Mouse (Mus musculus): ENCODE results near the gene Tenm4. TPM values are rescaled to one million over a fixed set of nuclear protein-coding genes. Genes with fewer than 3 reads are reported as not detected.

The Tenm4 gene
- polyA plus RNA-seq, 1 experiment from 2014 or later = 31.5 TPM

DNA sequence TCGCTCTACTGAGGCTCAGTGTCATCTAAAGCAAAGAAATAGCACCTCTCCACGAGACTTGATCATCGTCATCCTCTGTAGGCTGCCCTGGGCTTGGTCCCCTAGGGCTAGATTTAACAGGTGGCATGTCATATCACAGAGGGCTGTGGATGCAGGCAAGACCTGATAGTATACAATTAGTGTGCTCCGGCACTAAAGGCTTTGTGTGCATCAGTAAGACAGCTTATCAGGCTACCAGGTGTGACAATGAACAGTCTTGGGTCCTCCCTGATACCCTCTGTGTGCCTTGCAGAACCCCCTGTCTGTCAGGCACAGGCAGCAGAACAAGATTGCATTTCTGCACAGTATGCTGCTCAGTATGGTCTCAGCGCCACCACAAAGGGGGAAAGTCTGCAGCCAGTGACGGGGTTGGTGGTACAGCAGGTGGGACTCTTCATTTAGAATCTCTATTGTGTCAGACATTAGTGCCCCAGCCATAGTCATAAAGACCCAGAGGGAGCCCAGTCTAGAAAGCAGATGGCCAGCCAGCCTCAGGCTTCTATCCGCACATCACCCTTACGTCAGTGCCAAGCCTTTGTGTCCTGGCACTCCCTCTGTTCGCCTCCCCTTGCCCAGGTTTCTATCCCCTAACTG lies 309.4 kb downstream of the Tenm4 start:
- Histone ChIP-seq H3K4me3 (no peak overlapping the region), H3K9me3 (no peaks in the 10 kb centered on the region), H3K27ac (replicated peaks) (no peak overlapping the region), H3K27me3 (replicated peaks; ENCODE audit: low read depth, poor library complexity, severe bottlenecking) (no peaks in the 10 kb centered on the region), H3K36me3 (replicated peaks) (no peaks in the 10 kb centered on the region), H3K4me1 (peaks cover 21% of the 10 kb centered on the region)
- no peak for DNase-seq (ENCODE audit: low spot score)
- WGBS = 89% methylated on average over 9 of the region's 9 CpGs

DNA sequence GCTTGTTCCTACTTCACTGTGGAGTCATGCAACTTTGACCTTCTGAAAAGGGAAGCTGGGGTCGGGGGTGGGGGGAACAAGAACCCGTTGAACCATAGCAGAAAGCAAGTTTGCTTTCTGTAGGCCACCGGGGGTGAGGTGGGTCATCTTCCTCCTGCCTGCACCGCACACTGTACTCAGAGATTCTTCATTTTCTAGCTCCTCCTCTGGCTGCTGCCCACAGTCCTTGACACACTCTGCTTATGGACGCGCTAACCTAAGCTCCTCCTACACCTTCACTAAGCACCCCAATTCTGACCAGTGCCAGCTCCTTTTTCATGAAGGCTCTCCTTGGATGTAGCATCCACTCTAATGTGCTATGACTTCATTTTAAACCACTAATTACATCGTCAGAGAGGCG lies 311.9 kb downstream of the Tenm4 start:
- no peaks in the 10 kb centered on the region for H3K36me3 ChIP-seq (replicated peaks)
- peaks cover 25% of the 10 kb centered on the region for H3K4me1 ChIP-seq
- no peak overlapping the region for H3K4me3 ChIP-seq
- WGBS = 72% methylated on average over 8 of the region's 8 CpGs
- no peaks in the 10 kb centered on the region for H3K9me3 ChIP-seq
- DNase-seq (ENCODE audit: low spot score) = no peak
- H3K27me3 ChIP-seq (replicated peaks; ENCODE audit: low read depth, poor library complexity, severe bottlenecking) = no peaks in the 10 kb centered on the region
- H3K27ac ChIP-seq (replicated peaks) = no peak overlapping the region

DNA sequence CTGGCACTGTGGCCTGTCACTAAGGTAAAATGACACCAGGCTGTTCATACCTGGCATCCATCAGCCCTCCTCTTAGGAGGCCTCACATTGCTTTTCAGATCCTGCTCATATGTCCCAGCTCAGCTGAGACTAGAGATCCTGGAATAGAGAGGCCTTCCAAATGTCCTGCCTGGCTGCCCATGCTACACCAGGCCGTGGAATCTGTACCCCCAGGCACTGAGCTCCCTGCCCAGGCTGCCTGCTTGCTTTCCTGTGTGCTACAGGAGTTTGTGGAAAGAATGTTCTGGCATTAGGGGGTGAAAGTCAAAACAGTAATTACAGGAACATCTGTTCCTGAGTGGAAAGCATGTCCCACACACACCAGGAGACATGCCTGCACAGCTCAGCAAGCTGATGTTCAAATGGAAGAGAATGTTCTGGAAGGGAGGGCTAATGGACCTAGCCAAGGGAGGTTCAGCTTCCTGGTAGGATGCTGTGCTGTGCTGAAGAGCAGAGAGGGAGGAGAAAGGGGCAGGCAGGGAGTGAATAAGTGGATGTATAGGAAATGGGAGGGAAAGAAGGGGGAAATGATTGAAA lies 313.0 kb downstream of the Tenm4 start:
- Histone ChIP-seq H3K9me3 (no peaks in the 10 kb centered on the region), H3K27me3 (replicated peaks; ENCODE audit: low read depth, poor library complexity, severe bottlenecking) (no peaks in the 10 kb centered on the region), H3K4me3 (no peak overlapping the region), H3K4me1 (peaks cover 24% of the 10 kb centered on the region), H3K36me3 (replicated peaks) (no peaks in the 10 kb centered on the region), H3K27ac (replicated peaks) (no peak overlapping the region)
- 72% methylated on average over 1 of the region's 1 CpGs for WGBS
- DNase-seq (ENCODE audit: low spot score) = no peak

DNA sequence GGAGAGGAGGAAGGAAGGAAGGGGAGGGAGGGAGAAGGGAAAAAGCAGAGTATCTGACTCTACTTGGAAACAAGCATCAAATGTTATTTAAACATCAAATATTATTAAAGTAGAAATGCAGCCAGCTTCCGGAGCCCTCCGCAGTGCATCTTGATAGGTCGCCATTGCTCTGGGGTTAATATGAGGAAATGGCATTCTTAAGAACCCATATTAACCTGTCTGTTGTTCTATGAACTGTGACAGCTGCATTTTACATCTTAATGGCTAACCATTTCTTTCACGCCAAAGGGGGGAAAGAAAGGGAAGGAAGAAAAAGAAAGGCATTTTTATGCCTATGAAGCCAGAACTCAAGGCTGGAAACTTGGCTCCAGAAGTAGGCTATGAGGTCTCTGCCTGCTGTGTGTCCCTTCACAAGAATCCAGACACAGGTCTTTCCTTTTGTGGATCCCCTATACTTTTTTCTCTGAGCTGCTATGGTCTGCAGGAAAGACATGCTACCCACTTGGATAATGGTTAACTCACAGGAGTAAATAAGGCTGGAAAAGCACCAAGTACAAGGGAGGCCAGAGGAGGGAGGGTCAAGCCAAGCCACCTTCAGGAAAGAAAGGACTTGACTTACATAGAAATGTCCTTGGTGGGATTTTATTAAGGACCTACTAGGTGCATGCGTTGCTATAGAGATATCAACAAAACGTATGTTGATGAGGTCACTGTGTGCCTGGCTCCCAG lies 318.5 kb downstream of the Tenm4 start:
- 90% methylated on average over 6 of the region's 6 CpGs for whole genome bisulfite sequencing
- no peaks in the 10 kb centered on the region for H3K36me3 ChIP-seq (replicated peaks)
- DNase-seq (ENCODE audit: low spot score) = no peak
- no peaks in the 10 kb centered on the region for H3K27me3 ChIP-seq (replicated peaks; ENCODE audit: low read depth, poor library complexity, severe bottlenecking)
- H3K27ac ChIP-seq (replicated peaks) = no peak overlapping the region
- H3K4me3 ChIP-seq = no peak overlapping the region
- peaks cover 4% of the 10 kb centered on the region; the same call in 1 of the 2 replicates for H3K4me1 ChIP-seq
- H3K9me3 ChIP-seq = no peaks in the 10 kb centered on the region

- Histone ChIP-seq H3K36me3 (replicated peaks) (no peaks in the 10 kb centered on the region), H3K4me1 (peaks cover 4% of the 10 kb centered on the region; the same call in 1 of the 2 replicates), H3K9me3 (no peaks in the 10 kb centered on the region), H3K27me3 (replicated peaks; ENCODE audit: low read depth, poor library complexity, severe bottlenecking) (no peaks in the 10 kb centered on the region), H3K4me3 (no peak overlapping the region), H3K27ac (replicated peaks) (no peak overlapping the region)
- 82% methylated on average over 2 of the region's 2 CpGs for WGBS
- no peak for DNase-seq (ENCODE audit: low spot score)
Observed at GRCm38 (mm10) chr7:96491896-96492295, 320.9 kb downstream of the Tenm4 start.

DNA sequence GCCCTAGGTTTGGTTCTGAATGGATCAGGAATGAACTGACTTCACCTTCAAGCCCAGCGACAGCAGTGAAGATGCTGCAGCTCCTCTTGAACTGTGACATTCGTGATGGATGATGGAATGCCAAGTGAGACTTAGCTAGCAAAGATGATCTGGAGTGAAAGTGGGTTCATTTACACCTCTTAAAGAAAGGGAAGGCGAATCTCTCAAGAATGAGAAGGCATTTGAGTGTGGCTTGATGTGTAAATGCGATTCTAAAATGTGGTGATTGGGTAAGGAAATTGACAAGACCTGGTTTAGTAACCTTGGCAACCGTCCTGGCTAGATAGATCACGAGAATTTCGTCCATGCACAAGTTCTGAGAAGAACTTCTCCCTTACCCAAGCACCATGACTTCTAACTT lies 321.6 kb downstream of the Tenm4 start:
- 91% methylated on average over 7 of the region's 7 CpGs for WGBS
- Histone ChIP-seq H3K4me3 (no peak overlapping the region), H3K27me3 (replicated peaks; ENCODE audit: low read depth, poor library complexity, severe bottlenecking) (no peaks in the 10 kb centered on the region), H3K4me1 (peaks cover 3% of the 10 kb centered on the region; the same call in 1 of the 2 replicates), H3K9me3 (no peaks in the 10 kb centered on the region), H3K36me3 (replicated peaks) (no peaks in the 10 kb centered on the region), H3K27ac (replicated peaks) (no peak overlapping the region)
- DNase-seq (ENCODE audit: low spot score) = no peak

GRCm38 (mm10) chr7:96494057-96494456 lies 323.0 kb downstream of the Tenm4 start:
- WGBS = 84% methylated on average over 16 of the region's 16 CpGs
- H3K27ac ChIP-seq (replicated peaks) = no peak overlapping the region
- H3K36me3 ChIP-seq (replicated peaks) = no peaks in the 10 kb centered on the region
- H3K4me3 ChIP-seq = no peak overlapping the region
- H3K4me1 ChIP-seq = no peaks in the 10 kb centered on the region
- no peaks in the 10 kb centered on the region for H3K9me3 ChIP-seq
- H3K27me3 ChIP-seq (replicated peaks; ENCODE audit: low read depth, poor library complexity, severe bottlenecking) = no peaks in the 10 kb centered on the region
- no peak for DNase-seq (ENCODE audit: low spot score)

GRCm38 (mm10) chr7:96500108-96500507 lies 329.1 kb downstream of the Tenm4 start:
- Histone ChIP-seq H3K27ac (replicated peaks) (no peak overlapping the region), H3K9me3 (no peaks in the 10 kb centered on the region), H3K4me3 (no peak overlapping the region), H3K36me3 (replicated peaks) (no peaks in the 10 kb centered on the region), H3K4me1 (peaks cover 9% of the 10 kb centered on the region; the same call in 1 of the 2 replicates), H3K27me3 (replicated peaks; ENCODE audit: low read depth, poor library complexity, severe bottlenecking) (no peaks in the 10 kb centered on the region)
- 91% methylated on average over 5 of the region's 5 CpGs for WGBS
- DNase-seq (ENCODE audit: low spot score) = no peak

DNA sequence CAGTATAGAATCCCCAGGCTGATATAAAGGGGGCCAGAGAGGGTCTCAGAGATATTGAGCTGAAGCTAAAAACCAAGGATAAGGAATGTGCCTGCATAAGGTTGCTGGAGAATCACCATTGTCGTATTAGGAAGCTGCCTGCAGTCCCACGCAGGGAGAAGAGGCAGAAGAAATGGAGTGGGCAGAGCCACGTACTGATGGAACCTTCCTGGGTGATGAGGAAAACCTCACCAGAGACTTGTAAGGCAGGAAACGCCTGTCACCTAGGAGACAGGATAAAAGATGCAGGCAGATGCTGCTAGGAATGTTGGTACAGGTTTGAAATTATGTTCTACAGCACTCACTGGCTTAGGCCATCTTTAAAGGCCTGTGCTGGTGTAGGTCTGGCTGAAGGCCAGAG lies 329.8 kb downstream of the Tenm4 start:
- H3K27me3 ChIP-seq (replicated peaks; ENCODE audit: low read depth, poor library complexity, severe bottlenecking) = no peaks in the 10 kb centered on the region
- H3K36me3 ChIP-seq (replicated peaks) = no peaks in the 10 kb centered on the region
- peaks cover 15% of the 10 kb centered on the region; the same call in 1 of the 2 replicates for H3K4me1 ChIP-seq
- no peak overlapping the region for H3K4me3 ChIP-seq
- no peak for DNase-seq (ENCODE audit: low spot score)
- no peak overlapping the region for H3K27ac ChIP-seq (replicated peaks)
- H3K9me3 ChIP-seq = no peaks in the 10 kb centered on the region
- WGBS = 88% methylated on average over 4 of the region's 4 CpGs

GRCm38 (mm10) chr7:96502321-96502973 lies 331.4 kb downstream of the Tenm4 start:
- Histone ChIP-seq H3K36me3 (replicated peaks) (no peaks in the 10 kb centered on the region), H3K27me3 (replicated peaks; ENCODE audit: low read depth, poor library complexity, severe bottlenecking) (no peaks in the 10 kb centered on the region), H3K4me3 (no peak overlapping the region), H3K9me3 (no peaks in the 10 kb centered on the region), H3K4me1 (peaks cover 15% of the 10 kb centered on the region; the same call in 1 of the 2 replicates), H3K27ac (replicated peaks) (no peak overlapping the region)
- WGBS = 76% methylated on average over 11 of the region's 11 CpGs
- no peak for DNase-seq (ENCODE audit: low spot score)

DNA sequence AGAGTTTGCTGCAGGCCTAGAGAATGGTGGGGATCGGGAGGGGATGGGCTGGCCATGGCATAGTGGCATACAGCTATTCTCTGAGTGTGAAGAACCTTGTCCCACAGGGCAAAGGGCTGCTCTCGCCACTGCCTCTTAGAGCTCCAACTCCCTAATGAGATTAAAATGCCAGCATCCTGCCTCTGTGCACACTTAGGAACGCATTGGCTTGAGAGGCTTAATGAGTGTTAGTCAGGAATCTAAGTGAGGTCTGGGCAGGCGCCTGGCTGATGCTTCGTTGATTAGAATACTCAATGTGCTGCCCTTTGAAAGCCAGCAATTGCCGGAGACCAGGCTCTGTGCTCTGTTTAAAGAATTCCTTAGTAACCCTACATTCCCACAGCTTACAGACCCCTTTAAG lies 334.5 kb downstream of the Tenm4 start:
- 69% methylated on average over 6 of the region's 6 CpGs for WGBS
- DNase-seq (ENCODE audit: low spot score) = no peak
- H3K9me3 ChIP-seq = no peaks in the 10 kb centered on the region
- no peak overlapping the region for H3K27ac ChIP-seq (replicated peaks)
- peaks cover 20% of the 10 kb centered on the region; the same call in 1 of the 2 replicates for H3K4me1 ChIP-seq
- no peaks in the 10 kb centered on the region for H3K36me3 ChIP-seq (replicated peaks)
- H3K4me3 ChIP-seq = no peak overlapping the region
- no peaks in the 10 kb centered on the region for H3K27me3 ChIP-seq (replicated peaks; ENCODE audit: low read depth, poor library complexity, severe bottlenecking)

- DNase-seq (ENCODE audit: low spot score) = no peak
- Histone ChIP-seq H3K9me3 (no peaks in the 10 kb centered on the region), H3K4me1 (peaks cover 32% of the 10 kb centered on the region), H3K27ac (replicated peaks) (no peak overlapping the region), H3K27me3 (replicated peaks; ENCODE audit: low read depth, poor library complexity, severe bottlenecking) (no peaks in the 10 kb centered on the region), H3K36me3 (replicated peaks) (no peaks in the 10 kb centered on the region), H3K4me3 (no peak overlapping the region)
- 91% methylated on average over 8 of the region's 8 CpGs for WGBS
Observed at GRCm38 (mm10) chr7:96507046-96507445, 336.0 kb downstream of the Tenm4 start.
